Mouse (Mus musculus): ENCODE results near the gene Baz2b. TPM values are rescaled to one million over a fixed set of nuclear protein-coding genes. Genes with fewer than 3 reads are reported as not detected.

Gene Baz2b
- polyA plus RNA-seq, 1 experiment from 2014 or later = 19.7 TPM

DNA sequence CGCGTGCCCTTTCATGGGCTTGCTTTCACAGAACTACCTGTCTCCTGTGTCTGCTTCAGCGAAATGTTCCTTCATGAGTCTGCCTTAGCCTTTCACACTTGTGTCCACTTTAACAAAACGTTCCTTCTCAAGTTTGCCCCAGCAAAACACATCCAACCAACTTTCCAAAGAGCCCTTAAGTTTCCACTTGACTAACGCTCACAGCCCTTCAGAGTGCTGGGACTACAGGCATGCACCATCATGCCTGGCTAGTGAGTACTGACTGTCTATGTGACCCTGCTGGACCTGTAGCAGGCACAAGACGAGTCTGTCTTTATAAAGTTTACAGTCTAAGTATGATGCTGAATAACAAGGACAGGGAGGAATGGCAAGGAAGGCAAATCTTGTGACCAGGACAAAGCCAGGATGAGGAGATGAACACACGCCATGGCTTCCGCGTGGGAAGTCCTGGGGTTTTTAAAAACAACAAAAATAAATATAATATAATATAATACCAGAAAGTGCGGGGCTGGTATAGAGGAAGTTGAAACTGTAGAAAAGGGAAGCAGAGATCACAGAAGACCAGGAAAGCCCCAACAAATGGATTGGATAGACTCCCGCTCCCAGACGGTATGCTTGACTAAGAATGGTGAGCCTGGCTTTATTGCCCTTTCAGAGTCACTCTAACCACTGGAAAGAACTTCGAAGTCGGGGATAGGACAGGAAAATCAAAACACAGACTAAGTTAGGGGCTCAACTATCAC, 120.7 kb downstream of the Baz2b start:
- H3K4me1 ChIP-seq (ENCODE audit: insufficient read depth) = peaks cover 15% of the 10 kb centered on the region; the same call in 1 of the 2 replicates
- H3K27me3 ChIP-seq (ENCODE audit: insufficient read depth, low read length) = no peaks in the 10 kb centered on the region
- no peaks in the 10 kb centered on the region for H3K9me3 ChIP-seq (ENCODE audit: low read length)
- H3K4me2 ChIP-seq (ENCODE audit: low read depth, low read length) = 0 out of 2 replicates have a peak overlapping the region, but pooled peaks have one; percentile 27
- no peak for ATAC-seq
- 82% methylated on average over 14 of the region's 14 CpGs for WGBS (ENCODE audit: insufficient replicate concordance)
- TF ChIP-seq EP300 (IDR thresholded peaks at IDR 0.05; ENCODE audit: low read depth) = no peak
- no peak for TF ChIP-seq CTCF (IDR thresholded peaks at IDR 0.05; ENCODE audit: low read depth)
- no peak overlapping the region; the same call in 1 of the 2 replicates for H3K27ac ChIP-seq (ENCODE audit: low read depth)
- no peak overlapping the region for H3K4me3 ChIP-seq (ENCODE audit: low read depth, low read length)
- no peak overlapping the region for H3K9ac ChIP-seq (replicated peaks)
- no peaks in the 10 kb centered on the region for H3K36me3 ChIP-seq (replicated peaks; ENCODE audit: insufficient read depth, low read length)
- no peak for DNase-seq

- Histone ChIP-seq H3K4me3 (ENCODE audit: low read depth, low read length) (no peak overlapping the region), H3K4me1 (ENCODE audit: insufficient read depth) (peaks cover 18% of the 10 kb centered on the region; the same call in 1 of the 2 replicates), H3K9ac (replicated peaks) (no peak overlapping the region), H3K9me3 (ENCODE audit: low read length) (no peaks in the 10 kb centered on the region), H3K4me2 (ENCODE audit: low read depth, low read length) (peak overlapping the region; percentile 27), H3K27me3 (ENCODE audit: insufficient read depth, low read length) (no peaks in the 10 kb centered on the region), H3K36me3 (replicated peaks; ENCODE audit: insufficient read depth, low read length) (no peaks in the 10 kb centered on the region), H3K27ac (ENCODE audit: low read depth) (peak overlapping the region; percentile 68)
- WGBS (ENCODE audit: insufficient replicate concordance) = 66% methylated on average over 8 of the region's 8 CpGs
- no peak for ATAC-seq
- DNase-seq = peak; percentile 34
- TF ChIP-seq CTCF (IDR thresholded peaks at IDR 0.05; ENCODE audit: low read depth) (no peak), EP300 (IDR thresholded peaks at IDR 0.05; ENCODE audit: low read depth) (no peak)
These were observed 123.3 kb downstream of the Baz2b start for GRCm38 (mm10) chr2:60086197-60086903.

GRCm38 (mm10) chr2:60084823-60085222, 124.8 kb downstream of the Baz2b start:
- ATAC-seq = no peak
- WGBS (ENCODE audit: insufficient replicate concordance) = 96% methylated on average over 1 of the region's 1 CpGs
- no peak overlapping the region for H3K9ac ChIP-seq (replicated peaks)
- H3K4me3 ChIP-seq (ENCODE audit: low read depth, low read length) = no peak overlapping the region
- DNase-seq = no peak
- H3K4me1 ChIP-seq (ENCODE audit: insufficient read depth) = peaks cover 21% of the 10 kb centered on the region; the same call in 1 of the 2 replicates
- H3K27ac ChIP-seq (ENCODE audit: low read depth) = 0 out of 2 replicates have a peak overlapping the region, but pooled peaks have one; percentile 68
- H3K27me3 ChIP-seq (ENCODE audit: insufficient read depth, low read length) = no peaks in the 10 kb centered on the region
- H3K9me3 ChIP-seq (ENCODE audit: low read length) = no peaks in the 10 kb centered on the region
- no peak overlapping the region for H3K4me2 ChIP-seq (ENCODE audit: low read depth, low read length)
- H3K36me3 ChIP-seq (replicated peaks; ENCODE audit: insufficient read depth, low read length) = no peaks in the 10 kb centered on the region
- TF ChIP-seq CTCF (IDR thresholded peaks at IDR 0.05; ENCODE audit: low read depth) = no peak
- TF ChIP-seq EP300 (IDR thresholded peaks at IDR 0.05; ENCODE audit: low read depth) = no peak

- ATAC-seq = no peak
- no peak for DNase-seq
- Histone ChIP-seq H3K36me3 (replicated peaks; ENCODE audit: insufficient read depth, low read length) (no peaks in the 10 kb centered on the region), H3K4me2 (ENCODE audit: low read depth, low read length) (peak overlapping the region; percentile 26; the same call in 1 of the 2 replicates), H3K27ac (ENCODE audit: low read depth) (peak overlapping the region; percentile 34), H3K27me3 (ENCODE audit: insufficient read depth, low read length) (no peaks in the 10 kb centered on the region), H3K9ac (replicated peaks) (no peak overlapping the region), H3K4me3 (ENCODE audit: low read depth, low read length) (no peak overlapping the region), H3K9me3 (ENCODE audit: low read length) (no peaks in the 10 kb centered on the region), H3K4me1 (ENCODE audit: insufficient read depth) (peaks cover 14% of the 10 kb centered on the region; the same call in 1 of the 2 replicates)
- no peak for TF ChIP-seq CTCF (IDR thresholded peaks at IDR 0.05; ENCODE audit: low read depth)
- no peak for TF ChIP-seq EP300 (IDR thresholded peaks at IDR 0.05; ENCODE audit: low read depth)
- WGBS (ENCODE audit: insufficient replicate concordance) = 52% methylated on average over 7 of the region's 7 CpGs
These were observed 126.5 kb downstream of the Baz2b start for GRCm38 (mm10) chr2:60082984-60083636.

DNA sequence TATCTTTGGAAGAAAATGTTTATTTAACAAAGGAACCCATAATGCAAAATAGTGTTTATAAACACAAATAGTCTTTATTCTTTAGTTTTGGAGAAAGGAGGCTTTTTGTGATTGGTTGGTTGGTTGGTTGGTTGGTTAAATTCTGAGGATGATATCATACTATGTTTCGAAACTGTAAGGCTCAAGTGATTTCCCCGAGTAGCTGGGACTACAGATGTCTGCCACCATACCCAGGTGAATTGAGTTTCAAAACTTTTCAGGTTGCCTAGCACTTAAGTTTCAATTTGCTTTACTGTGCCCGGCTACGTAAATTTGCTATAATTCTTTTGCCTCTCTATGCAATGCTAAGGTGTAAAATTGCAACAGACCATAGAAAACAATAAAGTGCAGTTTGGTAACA, 127.4 kb downstream of the Baz2b start:
- Histone ChIP-seq H3K9me3 (ENCODE audit: low read length) (no peaks in the 10 kb centered on the region), H3K36me3 (replicated peaks; ENCODE audit: insufficient read depth, low read length) (no peaks in the 10 kb centered on the region), H3K9ac (replicated peaks) (no peak overlapping the region), H3K4me2 (ENCODE audit: low read depth, low read length) (no peak overlapping the region), H3K27me3 (ENCODE audit: insufficient read depth, low read length) (no peaks in the 10 kb centered on the region), H3K27ac (ENCODE audit: low read depth) (no peak overlapping the region), H3K4me3 (ENCODE audit: low read depth, low read length) (no peak overlapping the region), H3K4me1 (ENCODE audit: insufficient read depth) (peaks cover 14% of the 10 kb centered on the region; the same call in 1 of the 2 replicates)
- no peak for DNase-seq
- TF ChIP-seq EP300 (IDR thresholded peaks at IDR 0.05; ENCODE audit: low read depth) = no peak
- TF ChIP-seq CTCF (IDR thresholded peaks at IDR 0.05; ENCODE audit: low read depth) = no peak
- 75% methylated on average over 4 of the region's 4 CpGs for WGBS (ENCODE audit: insufficient replicate concordance)
- no peak for ATAC-seq

DNA sequence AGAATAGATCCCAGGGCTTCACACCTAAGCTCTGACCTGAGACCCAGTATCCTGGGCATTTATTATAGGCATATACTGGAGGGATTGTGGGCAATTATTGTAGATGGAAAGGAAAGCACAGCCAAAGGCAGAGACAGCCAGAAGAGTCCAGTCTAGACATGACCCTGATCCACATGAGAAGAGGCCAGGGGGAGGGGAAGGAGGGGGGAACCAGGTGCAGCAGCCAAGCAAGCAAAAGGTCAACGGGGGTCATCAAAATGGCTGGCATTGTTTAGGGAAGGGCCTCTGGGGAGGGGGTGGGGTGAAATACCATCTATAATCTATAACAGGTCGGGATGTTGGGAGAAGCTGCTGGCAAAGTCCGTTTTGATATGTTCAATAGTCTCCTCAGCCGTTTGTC, 128.8 kb downstream of the Baz2b start:
- no peak for ATAC-seq
- DNase-seq = no peak
- Histone ChIP-seq H3K9me3 (ENCODE audit: low read length) (no peaks in the 10 kb centered on the region), H3K27ac (ENCODE audit: low read depth) (no peak overlapping the region), H3K9ac (replicated peaks) (no peak overlapping the region), H3K27me3 (ENCODE audit: insufficient read depth, low read length) (no peaks in the 10 kb centered on the region), H3K4me3 (ENCODE audit: low read depth, low read length) (no peak overlapping the region), H3K36me3 (replicated peaks; ENCODE audit: insufficient read depth, low read length) (no peaks in the 10 kb centered on the region), H3K4me2 (ENCODE audit: low read depth, low read length) (no peak overlapping the region), H3K4me1 (ENCODE audit: insufficient read depth) (peaks cover 19% of the 10 kb centered on the region)
- 67% methylated on average over 4 of the region's 4 CpGs for WGBS (ENCODE audit: insufficient replicate concordance)
- TF ChIP-seq EP300 (IDR thresholded peaks at IDR 0.05; ENCODE audit: low read depth) (no peak), CTCF (IDR thresholded peaks at IDR 0.05; ENCODE audit: low read depth) (no peak)

Measured in liver, postnatal 0 days (tissue).